Comparison of ENCODE assay signal across 8 mouse cellular contexts in genomic region chr16:17727179-17727861, GRCm38 (mm10). TPM values are rescaled to one million over a fixed set of nuclear protein-coding genes. Genes with fewer than 3 reads are reported as not detected.
A peak's percentile ranks its signal among the peaks of the same experiment; 100 is the strongest.
DNase-seq lines count a peak whose midpoint lies in the region; ATAC-seq and TF ChIP-seq lines count a peak whose summit lies in the region.

No protein-coding gene starts in this region.

- DNase-seq in ZHBTc4 (ENCODE audit: low read depth, low spot score): peak; percentile 71
- peak; percentile 54 for DNase-seq in liver, postnatal 0 days
- DNase-seq in skeletal muscle tissue, adult 2 months (ENCODE audit: low read depth, low spot score): peak; percentile 43
- no peak for DNase-seq in right cerebral cortex, postnatal 14 days

- no peak overlapping the region for H3K27ac ChIP-seq in neural tube, embryonic 13.5 days (replicated peaks)
- H3K27ac ChIP-seq in neural tube, embryonic 15.5 days (replicated peaks): no peak overlapping the region
- no peak overlapping the region for H3K27ac ChIP-seq in hindbrain, embryonic 16.5 days (ENCODE audit: low read depth, low read length)
- H3K27ac ChIP-seq in liver, postnatal 0 days (ENCODE audit: low read depth): no peak overlapping the region

- peaks cover 4% of the 10 kb centered on the region; the same call in 1 of the 2 replicates for H3K4me1 ChIP-seq in neural tube, embryonic 13.5 days (replicated peaks)
- no peaks in the 10 kb centered on the region for H3K4me1 ChIP-seq in neural tube, embryonic 15.5 days
- no peaks in the 10 kb centered on the region for H3K4me1 ChIP-seq in hindbrain, embryonic 16.5 days (ENCODE audit: control insufficient read depth, insufficient read depth, low read depth, low read length)
- H3K4me1 ChIP-seq in liver, postnatal 0 days (ENCODE audit: insufficient read depth): 0 out of 2 replicates have a peak, but pooled peaks cover 3% of the 10 kb centered on the region

- TF ChIP-seq EP300 in liver, postnatal 0 days (IDR thresholded peaks at IDR 0.05; ENCODE audit: low read depth): no peak

- H3K4me2 ChIP-seq in neural tube, embryonic 13.5 days: peak overlapping the region; percentile 17; the same call in 1 of the 2 replicates
- no peak overlapping the region for H3K4me2 ChIP-seq in neural tube, embryonic 15.5 days
- 0 out of 2 replicates have a peak overlapping the region, but pooled peaks have one; percentile 24 for H3K4me2 ChIP-seq in hindbrain, embryonic 16.5 days (ENCODE audit: low read length)
- peak overlapping the region; percentile 58 for H3K4me2 ChIP-seq in liver, postnatal 0 days (ENCODE audit: low read depth, low read length)

- H3K36me3 ChIP-seq in neural tube, embryonic 13.5 days: no peaks in the 10 kb centered on the region
- H3K36me3 ChIP-seq in neural tube, embryonic 15.5 days: no peaks in the 10 kb centered on the region
- H3K36me3 ChIP-seq in hindbrain, embryonic 16.5 days (ENCODE audit: control insufficient read depth, insufficient read depth, low read length): no peaks in the 10 kb centered on the region
- H3K36me3 ChIP-seq in liver, postnatal 0 days (replicated peaks; ENCODE audit: insufficient read depth, low read length): no peaks in the 10 kb centered on the region

- ATAC-seq in neural tube, embryonic 13.5 days (ENCODE audit: low read depth): no peak
- no peak for ATAC-seq in neural tube, embryonic 15.5 days (ENCODE audit: low FRiP score)
- ATAC-seq in erythroid progenitor cell, adult 5-6 weeks (replicated peaks; ENCODE audit: low FRiP score, poor library complexity, severe bottlenecking): peak; percentile 86
- no peak for ATAC-seq in hindbrain, embryonic 16.5 days
- ATAC-seq in liver, postnatal 0 days: peak; percentile 46; the same call in 1 of the 2 replicates

- TF ChIP-seq CTCF in liver, postnatal 0 days (IDR thresholded peaks at IDR 0.05; ENCODE audit: low read depth): peak; percentile 84

- H3K9me3 ChIP-seq in neural tube, embryonic 13.5 days: no peaks in the 10 kb centered on the region
- no peaks in the 10 kb centered on the region for H3K9me3 ChIP-seq in neural tube, embryonic 15.5 days (replicated peaks)
- no peaks in the 10 kb centered on the region for H3K9me3 ChIP-seq in hindbrain, embryonic 16.5 days (ENCODE audit: control insufficient read depth, low read length)
- H3K9me3 ChIP-seq in liver, postnatal 0 days (ENCODE audit: low read length): no peaks in the 10 kb centered on the region

- 12% methylated on average over 5 of the region's 5 CpGs for WGBS in neural tube, embryonic 13.5 days
- WGBS in neural tube, embryonic 15.5 days: 22% methylated on average over 5 of the region's 5 CpGs
- WGBS in hindbrain, embryonic 16.5 days: 15% methylated on average over 5 of the region's 5 CpGs
- 11% methylated on average over 5 of the region's 5 CpGs for WGBS in liver, postnatal 0 days (ENCODE audit: insufficient replicate concordance)

- no peak overlapping the region for H3K4me3 ChIP-seq in neural tube, embryonic 13.5 days
- no peak overlapping the region for H3K4me3 ChIP-seq in neural tube, embryonic 15.5 days (replicated peaks)
- H3K4me3 ChIP-seq in hindbrain, embryonic 16.5 days (ENCODE audit: low read length): no peak overlapping the region
- no peak overlapping the region for H3K4me3 ChIP-seq in liver, postnatal 0 days (ENCODE audit: low read depth, low read length)

- H3K27me3 ChIP-seq in neural tube, embryonic 13.5 days: no peaks in the 10 kb centered on the region; the same call in 1 of the 2 replicates
- no peaks in the 10 kb centered on the region for H3K27me3 ChIP-seq in neural tube, embryonic 15.5 days (replicated peaks)
- H3K27me3 ChIP-seq in hindbrain, embryonic 16.5 days (replicated peaks; ENCODE audit: control insufficient read depth, insufficient read depth, low read length): no peaks in the 10 kb centered on the region
- no peaks in the 10 kb centered on the region for H3K27me3 ChIP-seq in liver, postnatal 0 days (ENCODE audit: insufficient read depth, low read length)

- no peak overlapping the region for H3K9ac ChIP-seq in neural tube, embryonic 13.5 days
- H3K9ac ChIP-seq in neural tube, embryonic 15.5 days (replicated peaks): no peak overlapping the region
- H3K9ac ChIP-seq in hindbrain, embryonic 16.5 days (ENCODE audit: low read depth, low read length): no peak overlapping the region
- H3K9ac ChIP-seq in liver, postnatal 0 days (replicated peaks): no peak overlapping the region; the same call in 1 of the 2 replicates

RNA-seq across cellular contexts. Expression of gene Med15, which starts 5.4 kb away (rescaled TPM):
- 46.6 and 56.0 TPM in 2 replicates for polyA plus RNA-seq in neural tube, embryonic 13.5 days (2015; fragmentation: Nextera tagmentation; extraction: Ambion mirVana)
- polyA plus RNA-seq in neural tube, embryonic 15.5 days (2015; fragmentation: Nextera tagmentation; extraction: Ambion mirVana): 46.1 and 47.3 TPM in 2 replicates
- total RNA-seq in erythroid progenitor cell, adult 5-6 weeks (2015; ENCODE audit: low replicate concordance): 55.1 and 70.8 TPM in 2 replicates
- 57.3 and 60.2 TPM in 2 replicates for total RNA-seq in erythroid progenitor cell, adult 5-6 weeks (2017; ENCODE audit: low replicate concordance)
- 43.2 and 52.6 TPM in 2 replicates for polyA plus RNA-seq in hindbrain, embryonic 16.5 days (2015; fragmentation: Nextera tagmentation; extraction: Ambion mirVana)
- 11.0 and 11.6 TPM in 2 replicates for polyA plus RNA-seq in liver, postnatal 0 days (2015; fragmentation: Nextera tagmentation; extraction: Ambion mirVana)

RNA-seq across cellular contexts. Expression of gene Klhl22, which starts 32.1 kb away (rescaled TPM):
- polyA plus RNA-seq in neural tube, embryonic 13.5 days (2015; fragmentation: Nextera tagmentation; extraction: Ambion mirVana): 76.2 and 77.1 TPM in 2 replicates
- 86.2 and 89.1 TPM in 2 replicates for polyA plus RNA-seq in neural tube, embryonic 15.5 days (2015; fragmentation: Nextera tagmentation; extraction: Ambion mirVana)
- total RNA-seq in erythroid progenitor cell, adult 5-6 weeks (2015; ENCODE audit: low replicate concordance): 4.2 and 5.4 TPM in 2 replicates
- total RNA-seq in erythroid progenitor cell, adult 5-6 weeks (2017; ENCODE audit: low replicate concordance): 3.7 and 3.9 TPM in 2 replicates
- 90.2 and 98.7 TPM in 2 replicates for polyA plus RNA-seq in hindbrain, embryonic 16.5 days (2015; fragmentation: Nextera tagmentation; extraction: Ambion mirVana)
- 7.8 and 8.0 TPM in 2 replicates for polyA plus RNA-seq in liver, postnatal 0 days (2015; fragmentation: Nextera tagmentation; extraction: Ambion mirVana)

Comparison
In these comparisons a context has a peak if more than half of its experiments do, and no peak if none do; other contexts are left out.
1. ATAC-seq: peak in erythroid progenitor cell, adult 5-6 weeks (single experiment) and liver, postnatal 0 days (single experiment); none in neural tube, embryonic 13.5 days (single experiment), neural tube, embryonic 15.5 days (single experiment) and hindbrain, embryonic 16.5 days (single experiment).